Mouse (Mus musculus): Measurements from ENCODE around the gene Tbc1d5.

DNA sequence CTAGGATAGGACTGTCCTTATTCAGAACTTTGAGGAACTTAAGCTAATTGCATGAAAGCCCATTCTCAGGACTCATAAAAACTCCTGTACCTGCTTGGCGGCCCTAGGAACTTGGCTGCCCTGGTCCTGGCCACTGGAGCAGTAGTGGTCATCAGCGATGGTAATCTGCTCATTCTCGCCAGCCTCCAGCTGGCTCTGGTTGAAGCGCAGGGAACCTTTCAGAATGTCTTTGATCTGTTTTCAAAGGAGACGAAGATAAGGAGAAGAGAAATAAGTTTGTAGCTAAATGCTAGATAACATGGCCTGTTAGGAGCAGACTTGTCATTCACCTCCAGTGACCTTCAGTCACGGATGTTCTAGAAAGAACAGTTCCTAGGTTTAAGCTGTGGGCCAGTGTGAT, 437.8 kb downstream of the Tbc1d5 start:
- TF ChIP-seq CTCF (IDR thresholded peaks at IDR 0.05; ENCODE audit: insufficient read depth, low read length) (no peak), POLR2A (IDR thresholded peaks at IDR 0.05; ENCODE audit: borderline replicate concordance, extremely low read depth, low read depth, low read length) (no peak)

All from lung, adult 2 months (tissue).